Mouse (Mus musculus) intestine, postnatal 0 days (tissue): ENCODE data around the gene Grm8. TPM values are rescaled to one million over a fixed set of nuclear protein-coding genes. Genes with fewer than 3 reads are reported as not detected.

Source experiments
- ATAC-seq: fragments of 200-750 bp; cut with Nextera tagmentation; 2 replicates; pipeline ENCODE4 v1.8.0; 2017; ENCODE audit warnings: mild to moderate bottlenecking, moderate TSS enrichment, moderate library complexity
- H3K27ac ChIP-seq: fragments of 300-500 bp; sonication (generic); 2 replicates; pipeline ENCODE4 v1.5.1; 2014; ENCODE audit warnings: mild to moderate bottlenecking, low read depth, low read length, moderate library complexity
- H3K27me3 ChIP-seq: fragments of 300-500 bp; sonication (generic); replicated peaks from 2 replicates; pipeline ENCODE4 v1.6.1; 2014; ENCODE audit warnings: low read length, mixed read lengths; ENCODE audit not compliant: control insufficient read depth, insufficient read depth
- H3K36me3 ChIP-seq: fragments of 300-500 bp; sonication (generic); 2 replicates; pipeline ENCODE4 v1.6.1; 2014; ENCODE audit warnings: mild to moderate bottlenecking, moderate library complexity; ENCODE audit not compliant: control insufficient read depth, insufficient read depth
- H3K4me1 ChIP-seq: fragments of 300-500 bp; sonication (generic); replicated peaks from 2 replicates; pipeline ENCODE4 v1.6.1; 2014; ENCODE audit warnings: antibody characterized with exemption, low read length, mixed read lengths; ENCODE audit not compliant: control insufficient read depth, insufficient read depth
- H3K4me2 ChIP-seq: fragments of 300-500 bp; sonication (generic); replicated peaks from 2 replicates; pipeline ENCODE4 v1.6.1; 2014; ENCODE audit warnings: low read depth, mild to moderate bottlenecking, moderate library complexity
- H3K4me3 ChIP-seq: fragments of 300-500 bp; sonication (generic); 2 replicates; pipeline ENCODE4 v1.5.1; 2014; ENCODE audit warnings: low read depth, low read length
- H3K9ac ChIP-seq: fragments of 300-500 bp; sonication (generic); 2 replicates; pipeline ENCODE4 v1.6.1; 2014; ENCODE audit warnings: mild to moderate bottlenecking, low read depth, low read length
- H3K9me3 ChIP-seq: fragments of 300-500 bp; sonication (generic); 2 replicates; pipeline ENCODE4 v1.6.1; 2016; ENCODE audit warnings: mixed run types; ENCODE audit not compliant: control insufficient read depth
- CTCF ChIP-seq: sonication (generic); IDR thresholded peaks from 2 replicates; pipeline ENCODE4 v1.5.1; 2016; ENCODE audit warnings: low read depth, mild to moderate bottlenecking, control low read depth, antibody characterized with exemption, moderate library complexity
- WGBS: fragments of 180-500 bp; shearing (Covaris S2); extraction: QIAGEN DNeasy Blood & Tissue Kit; methylation state at CpG from one replicate; pipeline ENCODE4 v1.1.7; 2014; 5-methylcytosine and 5-hydroxymethylcytosine counted together
- polyA plus RNA-seq: library from polyadenylated mRNA; unstranded; fragments of >200 nt; fragmentation: Nextera tagmentation; extraction: Ambion mirVana; gene quantifications from 2 replicates; pipeline ENCODE4 v1.2.1, GENCODE M21; 2015

The Grm8 gene
- polyA plus RNA-seq, 1 experiment from 2014 or later: 1.1 TPM

DNA sequence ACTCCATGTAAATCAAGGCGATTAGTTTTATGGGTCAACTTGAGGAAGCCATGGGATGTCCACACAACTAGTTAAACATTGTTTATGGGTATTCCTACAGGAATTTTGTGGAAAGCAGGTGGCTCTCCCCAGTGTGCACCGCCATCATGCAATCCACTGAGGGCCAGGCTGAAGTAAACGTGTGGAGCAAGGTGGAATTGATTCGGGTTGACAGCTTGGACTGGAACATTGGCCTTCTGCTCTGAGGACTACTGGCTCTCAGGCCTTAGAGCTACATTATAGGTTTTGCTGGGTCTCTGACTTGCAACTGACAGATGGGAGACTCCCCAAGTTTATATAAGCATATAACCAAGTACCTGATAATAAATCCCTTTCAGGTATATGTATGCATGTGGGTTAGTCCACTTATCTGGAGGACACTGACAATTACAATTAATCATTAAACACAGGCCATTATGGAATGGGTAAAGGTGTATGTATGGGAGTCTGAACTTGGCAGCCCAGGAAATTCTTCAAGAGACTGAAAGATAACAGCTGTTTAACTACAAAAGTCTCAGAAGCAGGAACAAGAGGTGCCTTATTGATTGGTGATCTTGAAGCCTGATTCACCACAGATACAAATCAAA lies 359.2 kb downstream of the Grm8 start:
- no peak for TF ChIP-seq CTCF
- no peaks in the 10 kb centered on the region for H3K27me3 ChIP-seq
- ATAC-seq: peak; percentile 43; the same call in 1 of the 2 replicates

DNA sequence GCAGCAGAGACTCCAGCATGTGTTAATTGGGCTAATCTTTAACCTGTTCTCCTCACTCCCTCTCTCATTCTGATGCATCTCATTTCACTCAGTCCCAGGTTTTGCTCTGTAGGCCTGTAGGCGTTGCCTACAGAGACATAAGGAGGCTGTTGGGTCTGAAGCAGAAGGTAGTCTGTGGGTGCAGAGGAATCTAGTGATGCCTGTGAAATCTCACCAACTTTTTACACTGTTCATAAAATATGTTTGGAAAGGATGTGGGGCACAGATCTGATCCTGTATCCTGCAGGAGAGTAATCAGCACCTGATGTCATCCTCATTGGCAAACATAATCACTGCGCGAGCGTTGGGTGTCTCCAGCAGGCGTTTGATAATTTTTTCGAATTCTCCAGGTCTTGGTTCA lies 372.9 kb downstream of the Grm8 start:
- H3K9ac ChIP-seq: no peak overlapping the region
- H3K4me1 ChIP-seq: no peaks in the 10 kb centered on the region
- no peaks in the 10 kb centered on the region for H3K36me3 ChIP-seq
- H3K27me3 ChIP-seq: no peaks in the 10 kb centered on the region
- TF ChIP-seq CTCF: no peak
- 62% methylated on average over 6 of the region's 6 CpGs for WGBS
- no peaks in the 10 kb centered on the region for H3K9me3 ChIP-seq
- H3K4me3 ChIP-seq: no peak overlapping the region
- no peak overlapping the region for H3K27ac ChIP-seq
- H3K4me2 ChIP-seq: no peak overlapping the region
- ATAC-seq: no peak

More for the DNA sequence above, 359.2 kb downstream of the Grm8 start:
- Histone ChIP-seq H3K4me3 (no peak overlapping the region), H3K4me2 (no peak overlapping the region), H3K4me1 (no peaks in the 10 kb centered on the region), H3K36me3 (no peaks in the 10 kb centered on the region), H3K9ac (no peak overlapping the region), H3K9me3 (no peaks in the 10 kb centered on the region), H3K27ac (no peak overlapping the region)
- 57% methylated on average over 4 of the region's 4 CpGs for WGBS

DNA sequence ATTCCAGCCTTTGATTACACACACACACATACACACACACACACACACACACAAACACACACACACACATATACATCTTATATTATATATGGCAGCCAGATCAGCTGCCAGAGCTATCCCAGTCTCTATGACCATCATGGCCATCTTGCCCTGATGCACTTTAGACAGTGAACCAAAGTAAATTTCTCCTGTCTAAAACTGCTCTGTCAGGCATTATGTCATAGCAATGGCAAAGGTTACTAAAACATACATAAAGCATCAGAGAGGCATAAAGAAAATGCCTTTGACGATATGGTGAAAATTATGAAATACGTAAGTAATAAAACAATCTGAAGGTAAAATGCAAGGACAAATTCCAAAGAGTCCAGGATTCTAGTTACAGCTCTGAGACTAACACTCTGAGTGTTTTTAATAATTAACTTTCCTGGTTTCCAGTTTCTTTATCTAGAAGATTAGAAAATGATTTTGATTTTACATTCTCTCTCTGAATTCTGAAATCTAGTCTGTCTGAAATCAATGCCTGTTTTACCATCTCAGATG lies 381.6 kb downstream of the Grm8 start:
- WGBS: 31% methylated on average over 2 of the region's 2 CpGs
- Histone ChIP-seq H3K36me3 (no peaks in the 10 kb centered on the region), H3K9me3 (no peaks in the 10 kb centered on the region), H3K4me2 (no peak overlapping the region), H3K9ac (no peak overlapping the region), H3K27me3 (no peaks in the 10 kb centered on the region), H3K4me3 (no peak overlapping the region), H3K4me1 (no peaks in the 10 kb centered on the region), H3K27ac (no peak overlapping the region)
- TF ChIP-seq CTCF: no peak
- peak; percentile 98 for ATAC-seq

DNA sequence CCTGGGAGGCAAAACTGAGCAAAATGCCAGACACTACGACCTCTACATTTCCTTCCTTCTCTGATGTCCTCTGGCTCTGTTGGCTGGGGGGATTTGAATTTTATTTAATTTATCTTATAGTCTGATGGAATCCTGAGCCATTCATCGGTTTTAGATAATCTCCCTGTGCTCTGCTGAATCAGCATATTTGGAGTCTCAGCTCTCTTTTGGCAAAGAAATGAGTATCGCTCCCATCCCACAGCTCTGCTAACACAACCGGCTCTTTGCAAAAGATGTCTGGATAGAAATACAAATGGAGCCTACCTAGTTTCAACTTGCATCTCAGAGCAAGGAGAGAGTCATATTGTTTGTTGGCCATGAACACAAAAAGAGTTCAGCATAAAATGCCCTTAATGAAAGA lies 388.5 kb downstream of the Grm8 start:
- Histone ChIP-seq H3K36me3 (no peaks in the 10 kb centered on the region), H3K4me3 (no peak overlapping the region), H3K27me3 (no peaks in the 10 kb centered on the region), H3K27ac (no peak overlapping the region), H3K4me1 (no peaks in the 10 kb centered on the region), H3K4me2 (no peak overlapping the region), H3K9ac (no peak overlapping the region), H3K9me3 (no peaks in the 10 kb centered on the region)
- WGBS: 70% methylated on average over 4 of the region's 4 CpGs
- no peak for ATAC-seq
- no peak for TF ChIP-seq CTCF

DNA sequence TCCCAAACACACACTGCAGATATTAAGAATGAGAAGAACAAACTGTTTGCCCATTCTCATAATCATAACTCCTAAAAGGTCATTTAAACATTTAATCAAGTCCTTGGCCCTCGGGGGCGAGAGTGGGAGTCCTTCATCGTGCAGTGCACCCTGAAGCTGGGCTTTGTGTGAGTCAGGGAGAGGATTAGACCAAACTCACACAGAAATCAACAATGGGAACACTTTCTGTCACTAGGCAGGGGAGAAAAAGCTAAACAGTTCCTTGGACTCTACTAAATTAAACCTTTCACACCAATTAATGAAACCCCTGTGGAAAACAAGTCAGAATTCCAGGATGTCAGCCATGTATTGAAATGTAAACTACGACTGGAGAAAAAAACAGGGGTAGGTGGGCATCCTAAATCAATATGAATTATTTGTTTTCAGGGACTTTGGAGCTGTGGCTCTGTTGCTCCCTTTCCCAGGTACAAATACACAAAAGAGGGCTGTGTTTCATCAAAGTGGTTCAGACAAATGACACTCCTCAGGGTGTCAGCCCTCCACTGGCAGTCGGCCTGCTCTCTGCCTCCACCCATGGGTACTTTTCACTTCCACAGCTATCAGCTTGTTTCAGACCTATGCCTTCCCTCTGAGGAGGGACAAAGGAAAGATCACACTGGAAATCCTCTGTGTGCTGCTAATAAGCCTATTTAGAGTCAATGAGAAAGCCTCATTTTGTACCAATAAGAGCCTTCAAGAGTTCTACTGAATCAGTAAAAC lies 389.1 kb downstream of the Grm8 start:
- Histone ChIP-seq H3K9me3 (no peaks in the 10 kb centered on the region), H3K27ac (no peak overlapping the region), H3K36me3 (no peaks in the 10 kb centered on the region), H3K4me2 (no peak overlapping the region), H3K4me3 (no peak overlapping the region), H3K4me1 (no peaks in the 10 kb centered on the region), H3K27me3 (no peaks in the 10 kb centered on the region), H3K9ac (no peak overlapping the region)
- no peak for ATAC-seq
- no peak for TF ChIP-seq CTCF
- 35% methylated on average over 5 of the region's 5 CpGs for WGBS

DNA sequence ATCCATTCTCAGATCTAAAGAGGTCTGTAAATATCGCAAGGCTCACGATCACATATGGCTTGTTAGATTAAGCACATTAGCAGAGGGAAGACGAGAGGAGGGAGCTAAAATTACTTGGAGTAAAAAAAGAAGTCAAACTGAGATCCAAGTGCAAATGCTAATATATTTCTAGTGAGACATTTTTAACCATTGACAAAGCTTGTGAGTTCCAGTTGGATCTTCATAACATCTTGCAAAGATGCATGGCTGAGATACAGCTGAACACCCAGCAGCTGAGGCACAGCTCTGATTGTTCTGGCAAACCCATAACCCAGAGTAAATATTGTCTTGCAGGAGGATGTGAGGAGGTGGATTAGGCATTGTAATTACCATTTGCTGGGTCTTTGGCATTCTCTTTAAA lies 445.6 kb downstream of the Grm8 start:
- TF ChIP-seq CTCF: no peak
- H3K9me3 ChIP-seq: no peaks in the 10 kb centered on the region
- H3K36me3 ChIP-seq: no peaks in the 10 kb centered on the region
- no peak overlapping the region for H3K27ac ChIP-seq
- H3K4me3 ChIP-seq: no peak overlapping the region
- no peak overlapping the region for H3K9ac ChIP-seq
- H3K4me1 ChIP-seq: no peaks in the 10 kb centered on the region
- H3K4me2 ChIP-seq: no peak overlapping the region
- ATAC-seq: no peak
- 64% methylated on average over 3 of the region's 3 CpGs for WGBS
- no peaks in the 10 kb centered on the region for H3K27me3 ChIP-seq
